Comparison of ENCODE assay signal across 8 mouse cellular contexts in genomic region chr12:79297121-79297576, GRCm38 (mm10). TPM values are rescaled to one million over a fixed set of nuclear protein-coding genes. Genes with fewer than 3 reads are reported as not detected.
DNase-seq lines count a peak whose midpoint lies in the region; ATAC-seq and TF ChIP-seq lines count a peak whose summit lies in the region.

Gene Rad51b, plus strand, starts transcription at chr12:79297282.

- peak within 1 kb of the TSS; percentile 77 for H3K27ac ChIP-seq in embryonic facial prominence, embryonic 14.5 days (replicated peaks; ENCODE audit: low read depth, low read length)
- H3K27ac ChIP-seq in heart, adult 2 months, result peak within 1 kb of the TSS; percentile 71
- H3K27ac ChIP-seq in limb, embryonic 13.5 days, result peak within 1 kb of the TSS; percentile 63; the same call in 1 of the 2 replicates
- peak within 1 kb of the TSS; percentile 63 for H3K27ac ChIP-seq in midbrain, embryonic 16.5 days (ENCODE audit: low read length)

- H3K9me3 ChIP-seq in embryonic facial prominence, embryonic 14.5 days (ENCODE audit: control insufficient read depth, low read length), result no peaks in the 10 kb centered on the region
- H3K9me3 ChIP-seq in limb, embryonic 13.5 days, result no peaks in the 10 kb centered on the region
- H3K9me3 ChIP-seq in midbrain, embryonic 16.5 days (replicated peaks; ENCODE audit: control insufficient read depth, low read length, poor library complexity, severe bottlenecking), result no peaks in the 10 kb centered on the region

- peak within 1 kb of the TSS; percentile 59 for H3K4me2 ChIP-seq in embryonic facial prominence, embryonic 14.5 days (ENCODE audit: low read depth, low read length)
- peak within 1 kb of the TSS; percentile 85 for H3K4me2 ChIP-seq in limb, embryonic 13.5 days (replicated peaks)
- peak within 1 kb of the TSS; percentile 87 for H3K4me2 ChIP-seq in midbrain, embryonic 16.5 days (ENCODE audit: low read length)

- under 1% methylated on average over 21 of the region's 21 CpGs for WGBS in embryonic facial prominence, embryonic 14.5 days
- under 1% methylated on average over 21 of the region's 21 CpGs for WGBS in heart, adult 2 months
- WGBS in limb, embryonic 13.5 days, result under 1% methylated on average over 21 of the region's 21 CpGs
- under 1% methylated on average over 21 of the region's 21 CpGs for WGBS in midbrain, embryonic 16.5 days

- peak; percentile 74 for ATAC-seq in embryonic facial prominence, embryonic 14.5 days (ENCODE audit: low read depth)
- ATAC-seq in limb, embryonic 13.5 days (ENCODE audit: low FRiP score, low read depth), result peak; percentile 84
- peak; percentile 87 for ATAC-seq in midbrain, embryonic 16.5 days

- intact Hi-C loops in heart, adult 2 months (cut with DNase I), result no loop called here

- peak within 1 kb of the TSS; percentile 59 for H3K4me3 ChIP-seq in embryonic facial prominence, embryonic 14.5 days (ENCODE audit: low read depth, low read length)
- H3K4me3 ChIP-seq in heart, adult 2 months, result peak within 1 kb of the TSS; percentile 92
- H3K4me3 ChIP-seq in limb, embryonic 13.5 days, result peak within 1 kb of the TSS; percentile 74
- H3K4me3 ChIP-seq in midbrain, embryonic 16.5 days (ENCODE audit: low read depth, low read length), result peak within 1 kb of the TSS; percentile 52

- H3K36me3 ChIP-seq in embryonic facial prominence, embryonic 14.5 days (ENCODE audit: control insufficient read depth, insufficient read depth, low read length), result no peaks in the 10 kb centered on the region
- no peaks in the 10 kb centered on the region; the same call in 1 of the 2 replicates for H3K36me3 ChIP-seq in heart, adult 2 months (ENCODE audit: control insufficient read depth, insufficient read depth, low read length)
- H3K36me3 ChIP-seq in limb, embryonic 13.5 days, result no peaks in the 10 kb centered on the region
- no peaks in the 10 kb centered on the region for H3K36me3 ChIP-seq in midbrain, embryonic 16.5 days (ENCODE audit: control insufficient read depth, insufficient read depth, low read length)

- no peak for TF ChIP-seq POLR2A in heart, adult 2 months (IDR thresholded peaks at IDR 0.05; ENCODE audit: insufficient read depth, low read depth, low read length)

- H3K4me1 ChIP-seq in embryonic facial prominence, embryonic 14.5 days (ENCODE audit: control insufficient read depth, insufficient read depth, low read length), result peaks cover 6% of the 10 kb centered on the region; the same call in 1 of the 2 replicates
- peaks cover 2% of the 10 kb centered on the region for H3K4me1 ChIP-seq in heart, adult 2 months (ENCODE audit: control insufficient read depth, insufficient read depth, low read length)
- peaks cover 17% of the 10 kb centered on the region for H3K4me1 ChIP-seq in limb, embryonic 13.5 days
- H3K4me1 ChIP-seq in midbrain, embryonic 16.5 days (ENCODE audit: control insufficient read depth, insufficient read depth, low read length), result peaks cover 12% of the 10 kb centered on the region

- no peaks in the 10 kb centered on the region for H3K27me3 ChIP-seq in embryonic facial prominence, embryonic 14.5 days (replicated peaks; ENCODE audit: control insufficient read depth, insufficient read depth, low read length)
- no peaks in the 10 kb centered on the region for H3K27me3 ChIP-seq in heart, adult 2 months (ENCODE audit: control insufficient read depth, insufficient read depth, low read length)
- H3K27me3 ChIP-seq in limb, embryonic 13.5 days, result no peaks in the 10 kb centered on the region
- no peaks in the 10 kb centered on the region for H3K27me3 ChIP-seq in midbrain, embryonic 16.5 days (ENCODE audit: control insufficient read depth, insufficient read depth, low read depth, low read length)

- no peak for TF ChIP-seq EP300 in heart, adult 2 months (IDR thresholded peaks at IDR 0.05; ENCODE audit: insufficient read depth, low read depth, low read length)

- H3K9ac ChIP-seq in embryonic facial prominence, embryonic 14.5 days (ENCODE audit: low read depth, low read length), result peak within 1 kb of the TSS; percentile 70
- peak within 1 kb of the TSS; percentile 83 for H3K9ac ChIP-seq in heart, adult 2 months (ENCODE audit: low read depth, low read length)
- H3K9ac ChIP-seq in limb, embryonic 13.5 days, result peak within 1 kb of the TSS; percentile 77
- peak within 1 kb of the TSS; percentile 45; the same call in 1 of the 2 replicates for H3K9ac ChIP-seq in midbrain, embryonic 16.5 days (ENCODE audit: low read depth, low read length)

- no peaks in the 10 kb centered on the region for H3K79me2 ChIP-seq in heart, adult 2 months (replicated peaks; ENCODE audit: control insufficient read depth, insufficient read depth, low read length)

- DNase-seq in 416B (ENCODE audit: low read depth), result peak; percentile 96
- DNase-seq in adrenal gland, postnatal 4 days (ENCODE audit: low spot score in 2 of 2), result peak; percentile 22 to 49
- peak; percentile 97 for DNase-seq in embryonic facial prominence, embryonic 14.5 days (ENCODE audit: low spot score)
- peak; percentile 70 to 82 for DNase-seq in heart, adult 2 months
- peak; percentile 77 to 88 for DNase-seq in kidney, adult 8-10 months
- DNase-seq in spleen, postnatal 10 days (ENCODE audit: low spot score in 2 of 2), result peak; percentile 68 to 77

- TF ChIP-seq CTCF in heart, adult 2 months (IDR thresholded peaks at IDR 0.05), result no peak

RNA-seq across cellular contexts. Expression of gene Rad51b, which starts in this region (rescaled TPM):
- 1 to 10 TPM; 3.1 TPM for total RNA-seq in adrenal gland, postnatal 4 days (2021)
- 5.1 and 5.3 TPM in 2 replicates for polyA plus RNA-seq in embryonic facial prominence, embryonic 14.5 days (2014; fragmentation: Nextera tagmentation; extraction: Ambion mirVana)
- total RNA-seq in heart, adult 2 months (2021), result under 1 TPM; 0.47 to 0.50 TPM
- polyA plus RNA-seq in heart, adult 2 months (2012; rRNA removed), result 0.26 and 0.49 TPM in 2 replicates
- 6.3 and 7.6 TPM in 2 replicates for polyA plus RNA-seq in limb, embryonic 13.5 days (2015; fragmentation: Nextera tagmentation; extraction: Ambion mirVana)
- 1.4 and 1.5 TPM in 2 replicates for polyA plus RNA-seq in midbrain, embryonic 16.5 days (2015; fragmentation: Nextera tagmentation; extraction: Ambion mirVana)

Comparison
In these comparisons a context has a peak if more than half of its experiments do, and no peak if none do; other contexts are left out.
1. Peak in every context shown above with its lines: DNase-seq, ATAC-seq, H3K4me3 ChIP-seq and H3K27ac ChIP-seq.
2. Peak in DNase-seq, H3K4me3 ChIP-seq, H3K27ac ChIP-seq and H3K9ac ChIP-seq in heart, adult 2 months; RNA of the gene not detected or under 1 TPM.
3. DNase-seq: peak in every context shown above with its lines; median percentile 97 in embryonic facial prominence, embryonic 14.5 days; 96 in 416B; 82 in kidney, adult 8-10 months; 76 in heart, adult 2 months; 72 in spleen, postnatal 10 days; 36 in adrenal gland, postnatal 4 days.